Mouse (Mus musculus): ENCODE measurements around the gene Desi2.

DNA sequence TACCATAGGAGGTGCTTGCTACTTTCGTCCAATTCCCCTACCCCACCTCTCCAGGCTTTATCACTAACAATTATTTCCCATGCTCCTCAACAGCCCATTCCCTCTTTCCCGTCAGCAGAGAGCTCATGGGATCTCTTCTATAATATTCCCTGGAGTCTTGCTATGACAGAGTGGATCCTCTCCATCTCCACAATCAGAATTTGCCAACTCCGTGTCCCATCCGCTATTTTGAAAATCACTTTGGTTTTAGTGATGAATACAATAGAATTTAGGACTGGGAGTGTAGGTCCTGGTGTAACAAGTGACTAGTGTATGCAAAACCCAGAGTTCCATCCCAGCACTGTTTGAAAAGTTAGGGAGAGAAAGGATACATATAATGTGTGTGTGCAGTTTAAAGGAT is 69.1 kb downstream of the Desi2 start:
- TF ChIP-seq POLR2A (IDR thresholded peaks at IDR 0.05; ENCODE audit: insufficient read length, low read depth) (no peak), MYOD1 (IDR thresholded peaks at IDR 0.05; ENCODE audit: control insufficient read depth in 1 of 3, insufficient read length in 2 of 3, low read depth in 2 of 3) (no peak), CEBPB (IDR thresholded peaks at IDR 0.05; ENCODE audit: insufficient read depth, poor library complexity, severe bottlenecking) (no peak)
